Mouse (Mus musculus) lung, postnatal 0 days (tissue): ENCODE measurements around the gene Grk4.

Experiments
- CTCF ChIP-seq: IDR thresholded peaks from 2 replicates; pipeline ENCODE4 v1.5.1; 2016; ENCODE audit warnings: antibody characterized with exemption, mild to moderate bottlenecking
- EP300 ChIP-seq: IDR thresholded peaks from 2 replicates; pipeline ENCODE4 v1.6.1; 2016; ENCODE audit warnings: antibody characterized with exemption, mild to moderate bottlenecking, control low read depth

- no peak for TF ChIP-seq CTCF
- no peak for TF ChIP-seq EP300
Measured at GRCm38 (mm10) chr5:34695521-34695920, 35.3 kb downstream of the Grk4 start.
